ENCODE assay signal across 11 mouse cellular contexts in genomic region chr1:183783440-183784130, GRCm38 (mm10).
DNase-seq lines count a peak whose midpoint lies in the region; ATAC-seq and TF ChIP-seq lines count a peak whose summit lies in the region.
"Had no signal": no experiment of that assay in that cellular context is flagged by ENCODE, and none has a peak within 500 bp of the region (broad histone marks: within the 10 kb centered on the region; RNA-seq: fewer than 3 reads in every experiment).

No protein-coding gene starts in this region.

- no peak for ATAC-seq in limb, embryonic 14.5 days (ENCODE audit: low FRiP score, low read depth)
- no peak for ATAC-seq in megakaryocyte, adult 5-6 weeks (ENCODE audit: poor library complexity, severe bottlenecking)
- ATAC-seq: activated CD4-positive, CD25-positive, alpha-beta regulatory T cell, adult 4 months had no signal

- intact Hi-C loops in heart, postnatal 25 days (cut with DNase I): no loop called here

- peak; percentile 12 for DNase-seq in cerebellum, adult 9-10 months
- DNase-seq in cerebellum, adult 11-12 months: no peak
- peak; percentile 3 to 23 for DNase-seq in heart, adult 9 months (ENCODE audit: low spot score in 2 of 2)
- DNase-seq in heart, postnatal 25 days (ENCODE audit: low spot score): no peak
- DNase-seq in NIH3T3 (ENCODE audit: low read depth): peak; percentile 85
- DNase-seq in limb, embryonic 14.5 days (ENCODE audit: low spot score): peak; percentile 59
- DNase-seq in thymus, postnatal 0 days (ENCODE audit: low spot score): no peak

- H3K27me3 ChIP-seq in limb, embryonic 14.5 days (ENCODE audit: control insufficient read depth, insufficient read depth, low read length): no peaks in the 10 kb centered on the region
- H3K27me3 ChIP-seq: neural tube, embryonic 13.5 days had no signal

- no peak overlapping the region for H3K27ac ChIP-seq in limb, embryonic 14.5 days (replicated peaks; ENCODE audit: low read depth, low read length)
- H3K27ac ChIP-seq: liver, embryonic 14.5 days; neural tube, embryonic 13.5 days had no signal

- no peak overlapping the region for H3K9ac ChIP-seq in limb, embryonic 14.5 days (ENCODE audit: low read depth, low read length, severe bottlenecking)
- H3K9ac ChIP-seq: liver, embryonic 14.5 days; neural tube, embryonic 13.5 days had no signal

- H3K4me2 ChIP-seq in limb, embryonic 14.5 days (replicated peaks; ENCODE audit: low read depth, low read length, severe bottlenecking): no peak overlapping the region
- H3K4me2 ChIP-seq: neural tube, embryonic 13.5 days had no signal

- no peak for TF ChIP-seq POLR2A in limb, embryonic 14.5 days (IDR thresholded peaks at IDR 0.05; ENCODE audit: borderline replicate concordance, extremely low read depth, insufficient read depth, insufficient read length)

- H3K4me1 ChIP-seq in limb, embryonic 14.5 days (ENCODE audit: control insufficient read depth, insufficient read depth, low read length): peaks cover 4% of the 10 kb centered on the region

- no peaks in the 10 kb centered on the region for H3K9me3 ChIP-seq in limb, embryonic 14.5 days (ENCODE audit: control insufficient read depth, low read length)
- H3K9me3 ChIP-seq: neural tube, embryonic 13.5 days had no signal

- no peaks in the 10 kb centered on the region for H3K36me3 ChIP-seq in limb, embryonic 14.5 days (ENCODE audit: control insufficient read depth, insufficient read depth, low read length)
- H3K36me3 ChIP-seq: neural tube, embryonic 13.5 days had no signal

- 41% methylated on average over 8 of the region's 8 CpGs for WGBS in limb, embryonic 14.5 days

- no peak overlapping the region for H3K4me3 ChIP-seq in limb, embryonic 14.5 days (replicated peaks; ENCODE audit: low read length)
- H3K4me3 ChIP-seq: neural tube, embryonic 13.5 days had no signal

Comparison
In these comparisons a context has a peak if more than half of its experiments do, and no peak if none do; other contexts are left out.
1. DNase-seq: peak in cerebellum, adult 9-10 months (single experiment), heart, adult 9 months (2 of 2), NIH3T3 (single experiment) and limb, embryonic 14.5 days (single experiment); none in cerebellum, adult 11-12 months (single experiment), heart, postnatal 25 days (single experiment) and thymus, postnatal 0 days (single experiment).